19 mouse cellular contexts compared by ENCODE assay signal in genomic region chr12:81920614-81921013, GRCm38 (mm10).
A peak's percentile ranks its signal among the peaks of the same experiment; 100 is the strongest.
DNase-seq lines count a peak whose midpoint lies in the region; ATAC-seq and TF ChIP-seq lines count a peak whose summit lies in the region.
"Had no signal": no experiment of that assay in that cellular context is flagged by ENCODE, and none has a peak within 500 bp of the region (broad histone marks: within the 10 kb centered on the region; RNA-seq: fewer than 3 reads in every experiment).

No protein-coding gene starts in this region.

- ATAC-seq in lung, postnatal 0 days = peak; percentile 79
- peak; percentile 45; the same call in 1 of the 2 replicates for ATAC-seq in megakaryocyte, adult 5-6 weeks (ENCODE audit: poor library complexity, severe bottlenecking)
- 0 out of 2 replicates have a peak, but pooled peaks have one; percentile 59 for ATAC-seq in monocyte, adult 5-6 weeks (replicated peaks; ENCODE audit: insufficient number of reproducible peaks, low FRiP score, low TSS enrichment, poor library complexity, severe bottlenecking)
- no peak for ATAC-seq in erythroblast, adult 5-6 weeks (replicated peaks; ENCODE audit: low FRiP score, poor library complexity, severe bottlenecking)
- ATAC-seq: forebrain, embryonic 13.5 days; forebrain, embryonic 15.5 days had no signal

- no peak overlapping the region for H3K27ac ChIP-seq in lung, postnatal 0 days (ENCODE audit: low read length)
- H3K27ac ChIP-seq: embryonic facial prominence, embryonic 13.5 days; embryonic facial prominence, embryonic 15.5 days; forebrain, embryonic 13.5 days; forebrain, embryonic 15.5 days had no signal

- no peak overlapping the region for H3K4me2 ChIP-seq in lung, postnatal 0 days (replicated peaks; ENCODE audit: low read depth, low read length)
- H3K4me2 ChIP-seq: embryonic facial prominence, embryonic 13.5 days; embryonic facial prominence, embryonic 15.5 days; forebrain, embryonic 13.5 days; forebrain, embryonic 15.5 days had no signal

- peak; percentile 33 for TF ChIP-seq EP300 in lung, postnatal 0 days (IDR thresholded peaks at IDR 0.05)

- H3K4me1 ChIP-seq in lung, postnatal 0 days (ENCODE audit: insufficient read depth, low read depth, low read length) = no peaks in the 10 kb centered on the region
- H3K4me1 ChIP-seq: forebrain, embryonic 13.5 days; forebrain, embryonic 15.5 days had no signal

- no peaks in the 10 kb centered on the region for H3K27me3 ChIP-seq in lung, postnatal 0 days (replicated peaks; ENCODE audit: insufficient read depth, low read length)
- H3K27me3 ChIP-seq: embryonic facial prominence, embryonic 13.5 days; embryonic facial prominence, embryonic 15.5 days; forebrain, embryonic 13.5 days; forebrain, embryonic 15.5 days had no signal

- 58% methylated on average over 2 of the region's 2 CpGs for WGBS in lung, postnatal 0 days

- H3K4me3 ChIP-seq in lung, postnatal 0 days (ENCODE audit: low read depth, low read length) = no peak overlapping the region
- H3K4me3 ChIP-seq: embryonic facial prominence, embryonic 13.5 days; embryonic facial prominence, embryonic 15.5 days; forebrain, embryonic 13.5 days; forebrain, embryonic 15.5 days had no signal

- peaks cover 18% of the 10 kb centered on the region; the same call in 1 of the 2 replicates for H3K36me3 ChIP-seq in lung, postnatal 0 days (ENCODE audit: insufficient read depth, low read length)

- no peak for TF ChIP-seq CTCF in lung, postnatal 0 days (IDR thresholded peaks at IDR 0.05)

- no peak overlapping the region for H3K9ac ChIP-seq in lung, postnatal 0 days (replicated peaks; ENCODE audit: low read depth)
- H3K9ac ChIP-seq: embryonic facial prominence, embryonic 13.5 days; embryonic facial prominence, embryonic 15.5 days; forebrain, embryonic 13.5 days; forebrain, embryonic 15.5 days had no signal

- H3K9me3 ChIP-seq in lung, postnatal 0 days (ENCODE audit: low read length) = no peaks in the 10 kb centered on the region
- H3K9me3 ChIP-seq: embryonic facial prominence, embryonic 13.5 days; embryonic facial prominence, embryonic 15.5 days; forebrain, embryonic 13.5 days; forebrain, embryonic 15.5 days had no signal

- peak; percentile 67 for DNase-seq in lung, postnatal 0 days (ENCODE audit: low spot score)
- no peak for DNase-seq in lung, postnatal 10 days
- no peak for DNase-seq in cerebellum, adult 18-20 months
- DNase-seq: adrenal gland, adult 2 months; adrenal gland, postnatal 10 days; adrenal gland, postnatal 25 days; cerebellum, adult 11 months; cerebellum, adult 2 months; cerebellum, adult 9-10 months; cerebellum, postnatal 14 days; cerebellum, postnatal 36 days; embryo, embryonic 11 days had no signal
